Mouse (Mus musculus) layer of hippocampus, adult 2 months (tissue): Measurements from ENCODE around the gene Arhgdia. TPM values are rescaled to one million over a fixed set of nuclear protein-coding genes. Genes with fewer than 3 reads are reported as not detected.

Experiments used
- DNase-seq, 2 experiments: peaks; one replicate each; pipeline ENCODE4 v3.0.0; 2022; ENCODE audit warnings: low spot score in 2 of 2
- H3K27ac ChIP-seq: fragments of 200-600 bp; 2 replicates; pipeline ENCODE4 v1.8.1; 2022
- H3K4me3 ChIP-seq: fragments of 200-600 bp; 2 replicates; pipeline ENCODE4 v1.8.1; 2022; ENCODE audit warnings: mild to moderate bottlenecking
- CTCF ChIP-seq: fragments of 200-600 bp; conservative IDR thresholded peaks from 2 replicates; pipeline ENCODE4 v1.8.1; 2022; ENCODE audit warnings: antibody characterized with exemption, mild to moderate bottlenecking, moderate library complexity
- microRNA-seq, 2 experiments: library from miRNA; unstranded; fragments of <30 nt; microRNA quantifications; one replicate each; pipeline ENCODE4 v1.2.0; 2021
- total RNA-seq, 2 experiments: library from RNA; stranded (reverse); gene quantifications; 2 replicates each; pipeline ENCODE4 v1.2.3; 2021

The Arhgdia gene
- total RNA-seq, 2 experiments from 2014 or later: 270 to 277 TPM

DNA sequence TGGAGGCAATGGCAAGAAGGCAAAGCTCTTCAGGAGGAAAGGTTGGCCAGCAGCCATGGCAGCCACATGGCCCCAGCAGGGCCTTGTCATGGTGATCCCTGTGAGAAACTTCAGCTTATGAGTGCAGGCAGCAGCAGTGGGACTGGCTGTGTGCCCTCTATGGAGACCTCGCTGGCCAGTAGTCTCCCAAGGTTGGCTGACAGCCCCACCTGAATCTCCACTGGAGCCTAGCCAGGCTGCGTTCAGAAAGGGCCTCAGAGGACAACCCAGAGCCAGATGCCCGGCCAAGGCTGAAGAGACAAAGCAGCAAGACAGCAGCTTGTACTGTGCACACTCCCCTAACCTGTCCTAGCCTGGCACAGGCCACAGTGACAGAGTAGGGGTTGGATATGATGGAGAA lies 42.9 kb downstream of the Arhgdia start:
- no peak overlapping the region for H3K4me3 ChIP-seq
- no peak overlapping the region for H3K27ac ChIP-seq
- TF ChIP-seq CTCF: no peak
- DNase-seq: no peak

DNA sequence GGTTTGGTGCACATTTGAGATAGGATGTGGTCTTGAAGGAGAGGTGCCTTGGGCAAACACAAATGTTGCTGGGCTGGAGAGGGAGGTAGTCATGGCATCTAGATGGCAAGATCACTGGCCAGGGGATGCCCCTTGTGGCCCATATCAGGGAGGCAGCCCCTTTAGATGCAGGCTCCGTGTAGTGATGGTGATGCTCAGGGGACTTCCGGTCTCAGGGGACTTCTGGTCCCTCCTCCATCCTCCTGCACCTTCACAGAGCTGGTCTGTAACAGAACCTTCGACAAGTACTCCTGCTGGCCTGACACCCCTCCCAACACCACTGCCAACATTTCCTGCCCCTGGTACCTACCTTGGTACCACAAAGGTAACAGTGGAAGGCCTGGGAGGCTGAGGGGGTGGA lies 45.6 kb downstream of the Arhgdia start:
- TF ChIP-seq CTCF: no peak
- Histone ChIP-seq H3K27ac (no peak overlapping the region), H3K4me3 (no peak overlapping the region)
- no peak for DNase-seq

DNA sequence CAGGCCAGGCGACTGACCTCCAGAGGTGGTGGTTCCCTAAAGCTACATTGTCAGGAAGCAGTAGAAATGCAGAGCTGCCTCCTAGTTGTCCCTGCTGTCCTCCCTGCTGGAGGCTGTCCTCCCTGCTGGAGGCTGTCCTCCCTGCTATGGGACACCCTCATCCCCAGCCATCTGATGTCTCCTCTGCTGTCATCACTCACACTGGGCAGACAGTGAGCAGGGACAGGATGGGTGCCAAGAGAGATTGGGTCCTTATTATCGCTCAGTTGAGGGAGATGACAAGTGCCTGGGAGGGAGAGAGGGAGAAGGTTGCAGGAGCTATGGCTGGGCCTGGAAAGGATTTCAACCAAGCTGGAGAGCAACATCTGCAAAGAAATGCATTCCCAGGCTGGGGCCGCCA lies 46.3 kb downstream of the Arhgdia start:
- H3K27ac ChIP-seq: no peak overlapping the region
- no peak for TF ChIP-seq CTCF
- DNase-seq: no peak
- no peak overlapping the region for H3K4me3 ChIP-seq

DNA sequence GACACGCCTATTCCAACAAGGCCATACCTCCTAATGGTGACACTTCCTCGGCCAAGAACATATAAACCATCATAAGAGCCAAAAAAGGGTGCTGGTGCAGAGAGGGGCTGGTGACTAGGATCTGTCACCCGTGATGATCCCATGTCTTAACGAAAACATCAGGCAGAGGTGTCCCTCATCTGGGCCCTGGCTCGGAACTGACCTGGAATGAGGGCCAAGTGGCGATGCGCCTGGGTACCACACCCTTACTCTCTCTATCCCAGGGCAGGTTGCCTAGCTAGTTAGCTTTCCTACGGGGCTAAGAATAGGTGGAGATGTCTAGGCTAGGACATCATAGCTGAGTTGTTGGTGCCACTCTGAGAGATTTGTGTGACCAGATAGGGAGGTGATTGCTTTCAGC lies 47.3 kb downstream of the Arhgdia start:
- Histone ChIP-seq H3K4me3 (no peak overlapping the region), H3K27ac (no peak overlapping the region)
- TF ChIP-seq CTCF: no peak
- DNase-seq: no peak

DNA sequence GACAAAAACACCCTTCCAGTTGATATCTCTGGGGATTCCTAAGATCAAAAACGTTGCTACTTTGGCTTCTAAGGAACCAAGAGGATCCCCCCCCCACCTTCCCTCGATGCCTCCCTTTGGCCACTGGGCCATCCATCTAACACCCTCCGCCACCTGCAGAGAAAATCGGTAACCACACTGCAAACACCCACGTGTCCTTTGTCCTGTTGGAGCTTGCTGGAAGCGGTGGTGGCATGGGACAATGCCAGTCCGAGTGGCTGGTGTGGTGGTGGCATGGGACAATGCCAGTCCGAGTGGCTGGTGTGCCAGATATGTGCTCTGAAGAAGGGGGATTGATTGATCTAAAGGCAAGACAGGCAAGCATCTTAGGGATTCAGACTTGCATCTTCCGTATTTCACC lies 49.8 kb downstream of the Arhgdia start:
- no peak overlapping the region for H3K27ac ChIP-seq
- DNase-seq: no peak
- no peak for TF ChIP-seq CTCF
- no peak overlapping the region for H3K4me3 ChIP-seq

DNA sequence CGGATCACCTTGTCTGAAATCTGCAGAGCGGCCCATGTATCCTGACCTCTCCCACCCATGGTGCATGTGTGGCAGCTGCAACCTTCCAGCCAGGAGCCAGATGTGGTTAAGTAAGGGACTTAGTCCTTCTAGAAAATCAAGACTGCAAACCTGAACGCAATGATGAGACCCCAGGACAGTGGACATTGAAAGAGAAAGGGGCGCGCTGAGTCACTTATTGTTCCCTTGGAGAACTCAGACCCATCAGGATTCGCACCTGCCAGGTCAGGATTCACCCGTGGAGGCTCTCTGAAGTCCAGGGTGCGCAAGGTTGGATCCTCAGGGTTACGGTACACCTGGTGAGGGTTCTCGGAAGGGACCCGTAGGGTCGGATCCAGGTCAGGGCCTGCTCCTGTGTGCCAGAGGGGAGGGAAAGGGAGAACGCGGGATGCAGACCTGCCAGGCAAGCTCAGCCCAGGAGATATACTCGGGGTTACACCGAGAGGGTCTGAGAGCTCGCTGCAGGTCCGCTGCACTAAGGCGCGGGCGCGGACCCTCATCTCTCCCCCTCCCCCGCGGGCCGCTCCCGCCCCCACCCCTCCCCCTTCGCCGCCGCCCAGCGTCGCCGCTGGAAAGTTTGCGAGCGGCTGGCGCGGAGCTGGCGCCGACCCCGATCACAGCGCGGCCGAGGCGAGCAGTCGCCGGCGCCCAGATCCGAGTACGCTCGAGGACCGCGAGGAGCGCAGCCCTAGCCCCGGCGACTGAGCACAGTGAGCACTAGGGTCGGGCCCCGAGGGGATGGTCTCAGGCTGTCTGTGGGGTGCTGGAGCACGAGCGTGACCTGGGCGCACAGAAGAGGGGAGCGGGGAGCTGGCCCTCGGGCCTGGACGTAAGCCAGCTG lies 51.1 kb downstream of the Arhgdia start, which contains the start of gene Gcgr:
TSS of gene Gcgr (plus strand) at position 615 of the 880 bp plus-strand sequence.
- DNase-seq: no peak
- H3K27ac ChIP-seq: no peak within 1 kb of the TSS
- H3K4me3 ChIP-seq: peak within 1 kb of the TSS; percentile 26; the same call in 1 of the 2 replicates
- no peak for TF ChIP-seq CTCF

DNA sequence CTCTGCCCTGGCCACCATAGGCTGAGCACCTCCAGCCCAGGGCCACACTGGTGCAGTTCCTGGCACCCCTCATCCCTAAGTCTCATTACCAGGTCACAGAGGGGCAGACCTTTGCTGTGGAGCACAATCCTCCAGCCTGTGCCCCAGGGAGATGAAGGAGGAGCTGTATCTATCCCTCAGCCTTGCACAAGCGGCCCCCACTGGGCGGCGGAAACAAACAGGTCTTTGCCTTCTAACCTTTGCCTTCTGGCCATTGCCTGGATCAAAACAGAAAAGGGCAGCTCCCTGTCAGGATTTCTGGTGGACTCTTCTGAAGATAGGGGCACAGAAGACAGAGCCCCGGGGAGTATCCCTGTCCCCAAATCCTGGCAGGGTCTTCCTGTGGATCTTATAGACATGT lies 52.5 kb downstream of the Arhgdia start:
- no peak overlapping the region for H3K4me3 ChIP-seq
- no peak for DNase-seq
- no peak for TF ChIP-seq CTCF
- no peak overlapping the region for H3K27ac ChIP-seq

Small RNA genes lying within 50 kb of the gene (microRNA-seq; reads per million reads assigned to microRNA genes)
- gene Mir6936: 0.32 to 2.4 reads per million in 2 experiments

Other genes with a start within 250 kb of the Arhgdia start
- 1,000 to 10,000 TPM; 1,285 to 1,295 TPM for gene Actg1, start 233.1 kb downstream of the Arhgdia start, total RNA-seq
- gene Fscn2, start 220.1 kb downstream of the Arhgdia start, total RNA-seq: 1 to 10 TPM in 1 of 2 experiments, under 1 TPM in 1; 0.69 to 1.1 TPM
- gene Faap100, start 202.9 kb downstream of the Arhgdia start, total RNA-seq: 10 to 100 TPM; 17.7 to 19.5 TPM
- 10 to 100 TPM; 64.1 to 70.1 TPM for gene Nploc4, start 143.9 kb downstream of the Arhgdia start, total RNA-seq
- under 1 TPM in 1 of 2 experiments, not detected in 1; 0.20 TPM for gene Tspan10, start 139.0 kb downstream of the Arhgdia start, total RNA-seq
- gene Pde6g, start 128.1 kb downstream of the Arhgdia start, total RNA-seq: under 1 TPM in 1 of 2 experiments, not detected in 1; 0.44 TPM
- gene Oxld1, start 123.6 kb downstream of the Arhgdia start, total RNA-seq: 10 to 100 TPM; 17.7 to 19.0 TPM
- 10 to 100 TPM; 20.0 to 32.3 TPM for gene Ccdc137, start 123.5 kb downstream of the Arhgdia start, total RNA-seq
- gene Arl16, start 114.0 kb downstream of the Arhgdia start, total RNA-seq: 10 to 100 TPM; 52.0 to 54.8 TPM
- gene Mrpl12, start 97.0 kb downstream of the Arhgdia start, total RNA-seq: 10 to 100 TPM; 63.2 to 68.1 TPM
- gene Slc25a10, start 89.8 kb downstream of the Arhgdia start, total RNA-seq: 10 to 100 TPM; 19.8 to 22.3 TPM
- gene Gcgr, start 50.9 kb downstream of the Arhgdia start, total RNA-seq: not detected
- gene Mcrip1, start 31.9 kb downstream of the Arhgdia start, total RNA-seq: 10 to 100 TPM; 65.2 to 67.6 TPM
- gene Ppp1r27, start 30.5 kb downstream of the Arhgdia start, total RNA-seq: not detected
- 100 to 1,000 TPM; 106 to 118 TPM for gene P4hb, start 8.4 kb downstream of the Arhgdia start, total RNA-seq
- gene Alyref, start 16.7 kb upstream of the Arhgdia start, total RNA-seq: 10 to 100 TPM; 58.0 to 66.8 TPM
- gene Anapc11, start 16.8 kb upstream of the Arhgdia start, total RNA-seq: 10 to 100 TPM; 87.1 to 89.6 TPM
- 1 to 10 TPM; 1.3 to 1.7 TPM for gene Npb, start 26.9 kb upstream of the Arhgdia start, total RNA-seq
- gene Pcyt2, start 36.3 kb upstream of the Arhgdia start, total RNA-seq: 100 to 1,000 TPM; 128 to 142 TPM
- 10 to 100 TPM; 42.9 to 46.4 TPM for gene Sirt7, start 43.6 kb upstream of the Arhgdia start, total RNA-seq
- 10 to 100 TPM; 71.6 to 80.3 TPM for gene Mafg, start 52.0 kb upstream of the Arhgdia start, total RNA-seq
- gene Pycr1, start 62.1 kb upstream of the Arhgdia start, total RNA-seq: 1 to 10 TPM; 1.3 to 1.8 TPM
- 1 to 10 TPM; 3.9 to 8.7 TPM for gene Myadml2, start 66.5 kb upstream of the Arhgdia start, total RNA-seq
- 1 to 10 TPM; 4.7 to 5.4 TPM for gene Notum, start 79.6 kb upstream of the Arhgdia start, total RNA-seq
- gene Aspscr1, start 91.3 kb upstream of the Arhgdia start, total RNA-seq: 10 to 100 TPM; 50.7 to 53.2 TPM
- 10 to 100 TPM; 13.1 to 16.9 TPM for gene Cenpx, start 132.1 kb upstream of the Arhgdia start, total RNA-seq
- 10 to 100 TPM; 60.0 to 70.4 TPM for gene Lrrc45, start 132.3 kb upstream of the Arhgdia start, total RNA-seq
- 10 to 100 TPM; 36.4 to 38.2 TPM for gene Rac3, start 139.8 kb upstream of the Arhgdia start, total RNA-seq
- 10 to 100 TPM in 1 of 2 experiments, 1 to 10 TPM in 1; 9.9 to 11.3 TPM for gene Dcxr, start 145.7 kb upstream of the Arhgdia start, total RNA-seq
- 1 to 10 TPM; 1.3 to 4.9 TPM for gene Cbr2, start 150.5 kb upstream of the Arhgdia start, total RNA-seq
- gene Hmga1b, start 181.2 kb upstream of the Arhgdia start, total RNA-seq: 10 to 100 TPM; 20.8 to 24.1 TPM
- gene Rfng, start 202.6 kb upstream of the Arhgdia start, total RNA-seq: 10 to 100 TPM; 67.7 to 69.7 TPM
- gene Gps1, start 202.6 kb upstream of the Arhgdia start, total RNA-seq: 100 to 1,000 TPM; 150 to 153 TPM
- gene Dus1l, start 214.8 kb upstream of the Arhgdia start, total RNA-seq: 10 to 100 TPM; 45.6 to 46.2 TPM
- 100 to 1,000 TPM; 184 to 185 TPM for gene Fasn, start 242.9 kb upstream of the Arhgdia start, total RNA-seq